Mouse (Mus musculus) layer of hippocampus, adult 2 months (tissue): ENCODE results near the gene Gramd4. TPM values are rescaled to one million over a fixed set of nuclear protein-coding genes. Genes with fewer than 3 reads are reported as not detected.
"Not testable (repeated sequence)": the region's sequence is repeated elsewhere in the genome, so short reads cannot be mapped to it uniquely, and the experiment has no call there.

ENCODE experiments used
- DNase-seq, 2 experiments: peaks; one replicate each; pipeline ENCODE4 v3.0.0; 2022; ENCODE audit warnings: low spot score in 2 of 2
- H3K27ac ChIP-seq: fragments of 200-600 bp; 2 replicates; pipeline ENCODE4 v1.8.1; 2022
- H3K4me3 ChIP-seq: fragments of 200-600 bp; 2 replicates; pipeline ENCODE4 v1.8.1; 2022; ENCODE audit warnings: mild to moderate bottlenecking
- CTCF ChIP-seq: fragments of 200-600 bp; conservative IDR thresholded peaks from 2 replicates; pipeline ENCODE4 v1.8.1; 2022; ENCODE audit warnings: antibody characterized with exemption, mild to moderate bottlenecking, moderate library complexity
- total RNA-seq, 2 experiments: library from RNA; stranded (reverse); gene quantifications; 2 replicates each; pipeline ENCODE4 v1.2.3; 2021

Gene Gramd4
- total RNA-seq, 2 experiments from 2014 or later: 24.8 to 28.7 TPM

- DNase-seq: no peak
- H3K4me3 ChIP-seq: peak within 1 kb of the TSS; percentile 49
- TF ChIP-seq CTCF: no peak
- peak within 1 kb of the TSS; percentile 51; the same call in 1 of the 2 replicates for H3K27ac ChIP-seq
Observed at GRCm38 (mm10) chr15:86033191-86033841, 24.2 kb upstream of the Gramd4 start, which contains the start of gene Celsr1. Celsr1 (minus strand) TSS chr15:86033777.

GRCm38 (mm10) chr15:86034021-86034523 lies 23.4 kb upstream of the Gramd4 start:
- DNase-seq: no peak
- TF ChIP-seq CTCF: no peak
- Histone ChIP-seq H3K27ac (no peak overlapping the region), H3K4me3 (peak overlapping the region; percentile 49)

GRCm38 (mm10) chr15:86034781-86035360 lies 22.6 kb upstream of the Gramd4 start:
- no peak for TF ChIP-seq CTCF
- H3K4me3 ChIP-seq: no peak overlapping the region
- no peak overlapping the region for H3K27ac ChIP-seq
- DNase-seq: no peak

GRCm38 (mm10) chr15:86035913-86036312 lies 21.6 kb upstream of the Gramd4 start:
- DNase-seq: no peak
- TF ChIP-seq CTCF: no peak
- Histone ChIP-seq H3K4me3 (no peak overlapping the region), H3K27ac (no peak overlapping the region)

GRCm38 (mm10) chr15:86038802-86039201 lies 18.7 kb upstream of the Gramd4 start:
- no peak overlapping the region for H3K4me3 ChIP-seq
- no peak overlapping the region for H3K27ac ChIP-seq
- DNase-seq: peak; percentile 49 to 82
- peak; percentile 99 for TF ChIP-seq CTCF

- TF ChIP-seq CTCF: no peak
- Histone ChIP-seq H3K27ac (no peak overlapping the region), H3K4me3 (no peak overlapping the region)
- no peak for DNase-seq
Observed at GRCm38 (mm10) chr15:86041421-86041820, 16.1 kb upstream of the Gramd4 start.

- peak; percentile 24; the same call in 1 of the 2 replicates for TF ChIP-seq CTCF
Observed at GRCm38 (mm10) chr15:86042364-86042763, 15.1 kb upstream of the Gramd4 start.

GRCm38 (mm10) chr15:86049510-86049909 lies 8.0 kb upstream of the Gramd4 start:
- Histone ChIP-seq H3K4me3 (no peak overlapping the region), H3K27ac (no peak overlapping the region)
- DNase-seq: no peak
- no peak for TF ChIP-seq CTCF

More at GRCm38 (mm10) chr15:86042364-86042763, 15.1 kb upstream of the Gramd4 start:
- Histone ChIP-seq H3K27ac (no peak overlapping the region), H3K4me3 (no peak overlapping the region)
- no peak for DNase-seq

- no peak overlapping the region for H3K4me3 ChIP-seq
- peak; percentile 46 for TF ChIP-seq CTCF
- DNase-seq: no peak
- no peak overlapping the region for H3K27ac ChIP-seq
Observed at GRCm38 (mm10) chr15:86050170-86050743, 7.2 kb upstream of the Gramd4 start.

- TF ChIP-seq CTCF: no peak
- Histone ChIP-seq H3K4me3 (no peak overlapping the region), H3K27ac (no peak overlapping the region)
- DNase-seq: peak in 1 of 2 experiments; percentile 62
Observed at GRCm38 (mm10) chr15:86051152-86051551, 6.3 kb upstream of the Gramd4 start.

GRCm38 (mm10) chr15:86051878-86052478 lies 5.5 kb upstream of the Gramd4 start:
- no peak for TF ChIP-seq CTCF
- Histone ChIP-seq H3K4me3 (no peak overlapping the region), H3K27ac (no peak overlapping the region)
- DNase-seq: no peak

- peak; percentile 97 for TF ChIP-seq CTCF
- H3K4me3 ChIP-seq: no peak overlapping the region
- peak; percentile 72 to 83 for DNase-seq
- no peak overlapping the region for H3K27ac ChIP-seq
Observed at GRCm38 (mm10) chr15:86053890-86054536, 3.5 kb upstream of the Gramd4 start.

- not testable (repeated sequence) for H3K4me3 ChIP-seq, H3K27ac ChIP-seq, DNase-seq
Observed at GRCm38 (mm10) chr15:86054861-86055260, 2.6 kb upstream of the Gramd4 start.
